Mouse (Mus musculus): ENCODE results near the gene Gpr101.

Gene Gpr101

GRCm38 (mm10) chrX:57503634-57504033 is at the start of gene Gpr101:
Gene Gpr101 (minus strand): TSS chrX:57503757.
- no peak for DNase-seq (ENCODE audit: low read depth)

- no peak for DNase-seq (ENCODE audit: low read depth)
These were observed 17.8 kb upstream of the Gpr101 start for GRCm38 (mm10) chrX:57521117-57522095.

GRCm38 (mm10) chrX:57506247-57506646 is 2.7 kb upstream of the Gpr101 start:
- no peak for DNase-seq (ENCODE audit: low read depth)

Data from fibroblast of lung, adult 2 months (primary cell).